Mouse (Mus musculus) erythroblast, embryonic 14.5 days (primary cell): Measurements from ENCODE around the gene 2610507B11Rik. TPM values are rescaled to one million over a fixed set of nuclear protein-coding genes. Genes with fewer than 3 reads are reported as not detected.

ENCODE experiments used
- H3K27me3 ChIP-seq: 2 replicates; pipeline ENCODE4 v1.6.1; 2012; ENCODE audit warnings: inconsistent platforms; ENCODE audit not compliant: control insufficient read depth
- H3K36me3 ChIP-seq: 2 replicates; pipeline ENCODE4 v1.6.1; 2012; ENCODE audit warnings: mild to moderate bottlenecking, inconsistent platforms; ENCODE audit not compliant: control insufficient read depth
- H3K4me1 ChIP-seq: 2 replicates; pipeline ENCODE4 v1.6.1; 2012; ENCODE audit warnings: inconsistent platforms; ENCODE audit not compliant: control insufficient read depth
- H3K4me3 ChIP-seq: replicated peaks from 2 replicates; pipeline ENCODE3; 2012; ENCODE audit warnings: moderate library complexity, mild to moderate bottlenecking, inconsistent platforms
- H3K9me3 ChIP-seq: 2 replicates; pipeline ENCODE4 v1.6.1; 2012; ENCODE audit warnings: low read length, inconsistent platforms, mixed read lengths; ENCODE audit not compliant: control insufficient read depth
- GATA1 ChIP-seq: IDR thresholded peaks from 2 replicates; pipeline ENCODE4 v1.6.1; 2012; ENCODE audit warnings: low read length, inconsistent platforms, mixed read lengths
- TAL1 ChIP-seq: IDR thresholded peaks from 3 replicates; pipeline ENCODE4 v1.6.1; 2012; ENCODE audit warnings: low read length, inconsistent platforms, mixed read lengths
- polyA plus RNA-seq: library from polyadenylated mRNA; stranded (reverse); fragments of >175 nt; gene quantifications from 2 replicates; pipeline ENCODE4 v1.2.3, GENCODE M21; 2012

The 2610507B11Rik gene
- 0.97 and 2.3 TPM in 2 replicates for polyA plus RNA-seq

DNA sequence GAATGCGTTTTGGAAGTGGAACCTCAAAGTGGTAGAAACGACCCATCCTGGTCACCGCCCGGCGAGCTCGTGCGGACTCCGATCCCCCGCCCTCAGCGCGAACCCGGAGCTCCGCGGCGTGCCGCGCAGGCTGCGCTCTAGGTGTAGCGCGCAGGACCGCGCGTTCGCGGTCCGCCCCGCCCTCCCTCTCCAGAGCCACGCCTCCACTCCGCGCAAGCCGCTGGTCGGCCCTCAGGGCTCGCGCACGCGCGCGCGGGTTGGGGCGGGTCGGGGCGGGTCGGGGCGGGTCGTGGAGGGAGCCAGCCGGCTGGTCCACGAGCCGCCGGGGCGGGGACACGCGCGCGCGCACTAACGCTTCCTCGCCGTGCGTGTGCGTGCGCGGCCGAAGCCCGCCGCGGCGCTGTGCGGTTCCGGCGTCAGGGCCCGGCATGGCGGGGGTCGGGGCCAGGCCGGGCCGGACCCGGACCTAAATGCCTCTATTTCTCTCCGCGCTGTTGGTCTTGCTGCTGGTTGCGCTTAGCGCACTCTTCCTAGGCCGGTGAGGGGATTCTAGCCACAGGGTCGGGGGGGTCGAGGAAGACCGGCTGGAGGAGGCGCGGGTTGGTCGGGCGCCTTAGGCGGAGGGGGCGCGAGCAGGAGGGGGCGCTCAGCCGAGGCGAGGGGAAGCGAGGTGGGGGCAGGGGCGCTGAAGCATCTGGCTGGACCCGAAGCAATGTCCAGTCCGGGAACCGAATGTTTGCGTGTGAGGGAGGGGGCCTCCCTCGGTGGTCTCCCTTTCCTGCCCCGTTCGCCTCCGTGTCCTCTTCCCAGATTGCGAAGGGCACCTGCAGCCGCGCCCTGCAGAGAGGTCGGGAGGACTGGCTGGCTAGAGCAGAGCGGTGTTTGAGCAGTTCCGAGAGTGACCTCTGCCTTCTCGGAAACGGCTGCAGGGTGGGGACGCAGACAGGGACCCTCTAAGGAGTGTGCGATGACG, at the start of gene 2610507B11Rik:
Gene 2610507B11Rik (plus strand): TSS at position 373 of the 973 bp plus-strand sequence.
- peaks cover 2% of the 10 kb centered on the region; the same call in 1 of the 2 replicates for H3K27me3 ChIP-seq
- peaks cover 24% of the 10 kb centered on the region for H3K4me1 ChIP-seq
- H3K9me3 ChIP-seq, result no peaks in the 10 kb centered on the region
- TF ChIP-seq TAL1, result no peak
- TF ChIP-seq GATA1, result no peak
- peaks cover 34% of the 10 kb centered on the region for H3K36me3 ChIP-seq
- H3K4me3 ChIP-seq, result peak within 1 kb of the TSS; percentile 70

DNA sequence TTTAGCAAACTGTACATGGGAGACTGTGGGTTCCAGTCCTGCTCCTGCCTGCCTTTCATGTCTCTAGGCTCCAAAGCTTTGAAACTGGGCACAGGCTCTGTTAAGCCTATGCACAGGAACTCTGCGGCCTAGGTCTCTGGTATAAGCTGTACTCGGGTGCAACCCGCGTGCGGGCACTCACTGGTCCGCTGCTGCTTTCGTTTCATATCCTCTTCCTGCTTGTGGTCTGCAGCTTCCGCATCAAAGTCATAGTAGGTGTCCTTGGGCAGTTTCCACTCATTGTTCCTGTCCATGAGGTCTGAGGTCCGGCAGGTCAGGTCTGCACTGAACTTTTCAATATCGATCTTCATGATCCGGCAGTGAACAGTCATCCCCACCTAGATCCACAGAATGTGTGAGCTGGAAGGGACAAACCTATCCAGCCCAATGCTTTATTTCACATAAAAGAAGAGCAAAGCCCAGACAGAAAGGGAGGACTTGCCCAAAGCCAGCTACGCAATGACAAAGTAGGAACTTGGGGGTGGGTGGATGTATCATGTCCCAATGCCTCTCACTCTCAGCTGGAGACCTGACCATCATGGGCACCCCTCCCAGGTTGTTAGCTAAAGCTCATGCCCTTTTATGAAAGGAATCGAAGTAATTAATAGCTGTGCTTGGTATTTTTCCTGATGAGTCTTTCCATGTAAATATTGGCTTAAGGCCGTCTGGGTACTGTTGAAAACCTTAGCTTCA, 48.3 kb upstream of the 2610507B11Rik start:
- H3K9me3 ChIP-seq, result no peaks in the 10 kb centered on the region
- no peak overlapping the region for H3K4me3 ChIP-seq
- H3K36me3 ChIP-seq, result peaks cover 98% of the 10 kb centered on the region
- no peaks in the 10 kb centered on the region for H3K27me3 ChIP-seq
- no peaks in the 10 kb centered on the region for H3K4me1 ChIP-seq
- TF ChIP-seq GATA1 (no peak), TAL1 (no peak)

DNA sequence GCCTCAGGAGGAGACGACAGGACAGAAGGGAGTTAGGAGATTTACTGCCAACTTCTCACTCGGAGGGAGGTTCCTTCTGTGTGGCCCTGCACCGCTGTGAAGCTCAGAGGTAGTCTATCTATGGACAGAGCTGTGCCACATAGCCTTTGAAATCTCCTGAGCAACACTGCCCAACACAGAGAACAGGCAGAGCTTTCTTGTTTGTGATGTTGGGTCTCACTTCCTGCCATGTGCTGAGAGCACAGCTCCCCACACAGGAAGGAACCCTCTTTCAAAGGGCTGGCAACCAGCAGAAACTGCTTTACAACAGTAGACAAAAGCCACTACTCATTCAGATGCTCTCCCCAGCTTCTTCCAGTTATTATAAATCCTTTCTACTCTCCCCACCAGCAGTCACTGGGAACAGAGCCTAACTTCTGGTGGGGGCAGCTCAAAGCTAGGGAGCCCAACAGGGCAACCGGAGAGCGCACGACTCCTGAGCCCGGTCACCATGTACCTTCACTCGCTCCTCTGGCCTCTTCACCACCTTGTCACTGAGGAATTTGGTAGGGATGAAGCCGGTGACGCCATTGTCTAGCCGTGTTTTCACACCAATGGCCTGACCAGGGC, 45.7 kb upstream of the 2610507B11Rik start:
- H3K4me1 ChIP-seq, result no peaks in the 10 kb centered on the region
- no peak for TF ChIP-seq TAL1
- no peak for TF ChIP-seq GATA1

DNA sequence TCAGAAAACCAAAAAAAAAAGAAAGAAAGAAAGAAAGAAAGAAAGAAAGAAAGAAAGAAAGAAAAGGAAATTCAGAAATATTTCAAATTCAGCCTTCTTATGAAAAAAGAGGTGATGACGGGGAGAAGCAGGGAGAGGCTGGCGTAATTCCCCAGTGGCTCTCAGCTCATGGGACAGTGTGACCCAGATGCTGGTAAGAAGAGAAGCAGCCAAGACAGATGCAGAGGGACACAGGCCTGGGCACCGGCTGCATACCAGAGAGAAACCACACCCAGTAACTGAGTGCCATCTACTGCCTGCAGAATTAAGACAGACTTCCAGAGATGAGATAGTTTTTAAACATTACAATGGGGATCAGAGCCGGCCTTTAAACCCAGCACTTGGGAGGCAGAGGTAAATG, 38.0 kb upstream of the 2610507B11Rik start:
- H3K4me3 ChIP-seq, result no peak overlapping the region
- H3K9me3 ChIP-seq, result no peaks in the 10 kb centered on the region
- TF ChIP-seq TAL1, result no peak
- TF ChIP-seq GATA1, result no peak
- H3K27me3 ChIP-seq, result no peaks in the 10 kb centered on the region
- H3K4me1 ChIP-seq, result no peaks in the 10 kb centered on the region
- H3K36me3 ChIP-seq, result peaks cover 97% of the 10 kb centered on the region

More for the DNA sequence above, 45.7 kb upstream of the 2610507B11Rik start:
- H3K36me3 ChIP-seq, result peaks cover 98% of the 10 kb centered on the region
- H3K27me3 ChIP-seq, result no peaks in the 10 kb centered on the region
- H3K9me3 ChIP-seq, result no peaks in the 10 kb centered on the region
- H3K4me3 ChIP-seq, result no peak overlapping the region

DNA sequence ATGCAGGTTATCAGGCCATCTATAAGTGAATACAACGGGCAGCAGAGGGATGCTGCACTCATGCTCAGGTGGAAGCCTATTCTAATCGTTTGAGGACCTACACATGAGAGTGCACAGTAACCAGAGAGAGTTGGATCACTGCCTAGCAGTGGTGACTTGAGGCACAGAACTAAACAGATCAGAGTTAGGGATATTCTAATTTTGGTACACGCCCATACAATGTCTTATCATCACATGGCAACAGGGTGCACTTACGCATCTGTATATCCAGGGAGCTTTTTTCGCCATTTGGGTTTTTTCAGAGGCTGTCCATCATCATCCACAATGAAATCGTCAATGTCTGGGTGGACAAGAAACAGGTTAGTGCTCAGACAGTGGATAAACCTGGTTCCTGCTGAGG, 30.0 kb upstream of the 2610507B11Rik start:
- H3K36me3 ChIP-seq, result peaks cover 91% of the 10 kb centered on the region
- H3K9me3 ChIP-seq, result no peaks in the 10 kb centered on the region
- H3K27me3 ChIP-seq, result no peaks in the 10 kb centered on the region
- TF ChIP-seq GATA1 (no peak), TAL1 (no peak)
- H3K4me1 ChIP-seq, result peaks cover 5% of the 10 kb centered on the region
- H3K4me3 ChIP-seq, result no peak overlapping the region

DNA sequence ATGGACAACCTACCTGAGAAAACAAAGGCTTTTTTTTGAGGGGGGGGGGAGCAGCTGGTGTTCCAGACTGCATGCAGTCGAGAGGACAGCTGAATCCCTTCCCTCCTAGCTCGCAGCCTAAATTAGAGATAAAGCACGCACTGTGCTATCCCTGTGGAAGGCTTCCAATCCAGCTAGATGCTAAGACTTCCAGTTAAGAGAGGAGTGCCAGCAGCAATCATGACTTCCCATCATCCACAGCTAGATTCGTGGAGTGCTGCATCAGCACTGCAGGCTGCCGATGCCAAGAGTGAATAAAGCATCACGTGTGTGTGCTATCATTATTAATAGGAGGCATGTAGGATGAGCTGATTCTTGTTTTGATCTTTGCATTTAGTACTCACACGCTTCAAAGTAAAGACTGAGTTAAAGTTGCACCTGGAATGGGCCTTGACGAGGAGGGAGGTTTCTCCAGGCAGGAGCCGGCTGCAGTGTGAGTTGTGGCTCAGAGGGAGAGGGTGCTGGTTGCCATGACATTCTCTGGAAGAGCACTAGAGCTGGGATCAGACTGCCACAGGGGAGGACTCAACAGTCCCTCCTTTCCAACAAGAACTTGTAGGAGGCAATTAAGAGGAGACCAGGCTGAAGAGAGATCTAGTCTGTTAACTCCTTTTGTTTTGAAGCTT, 21.2 kb upstream of the 2610507B11Rik start:
- peaks cover 25% of the 10 kb centered on the region for H3K4me1 ChIP-seq
- no peaks in the 10 kb centered on the region for H3K9me3 ChIP-seq
- no peaks in the 10 kb centered on the region for H3K27me3 ChIP-seq
- peaks cover 47% of the 10 kb centered on the region for H3K36me3 ChIP-seq
- no peak overlapping the region for H3K4me3 ChIP-seq
- TF ChIP-seq GATA1, result no peak

DNA sequence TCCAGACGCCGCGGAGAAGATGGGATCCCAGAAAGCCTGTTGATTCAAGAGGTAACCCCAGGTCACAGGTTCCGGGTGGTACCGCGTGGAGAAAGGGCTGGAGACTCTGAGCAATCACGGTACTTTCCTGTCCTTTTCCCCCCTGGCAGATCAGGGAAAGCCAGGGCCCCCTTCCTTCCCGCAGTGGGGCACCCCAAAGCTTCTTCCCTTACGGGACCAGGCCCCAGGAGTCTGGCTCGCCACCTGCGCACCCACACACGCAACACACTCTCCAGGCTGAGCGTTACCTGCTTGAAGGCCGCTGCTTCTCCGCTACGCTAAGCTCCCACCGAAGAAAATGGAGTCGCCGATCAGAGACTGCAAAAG, 16.3 kb upstream of the 2610507B11Rik start:
- no peak for TF ChIP-seq GATA1
- TF ChIP-seq TAL1, result no peak
- Histone ChIP-seq H3K4me1 (peaks cover 57% of the 10 kb centered on the region), H3K36me3 (peaks cover 30% of the 10 kb centered on the region), H3K4me3 (peak overlapping the region; percentile 74), H3K27me3 (no peaks in the 10 kb centered on the region), H3K9me3 (no peaks in the 10 kb centered on the region)

DNA sequence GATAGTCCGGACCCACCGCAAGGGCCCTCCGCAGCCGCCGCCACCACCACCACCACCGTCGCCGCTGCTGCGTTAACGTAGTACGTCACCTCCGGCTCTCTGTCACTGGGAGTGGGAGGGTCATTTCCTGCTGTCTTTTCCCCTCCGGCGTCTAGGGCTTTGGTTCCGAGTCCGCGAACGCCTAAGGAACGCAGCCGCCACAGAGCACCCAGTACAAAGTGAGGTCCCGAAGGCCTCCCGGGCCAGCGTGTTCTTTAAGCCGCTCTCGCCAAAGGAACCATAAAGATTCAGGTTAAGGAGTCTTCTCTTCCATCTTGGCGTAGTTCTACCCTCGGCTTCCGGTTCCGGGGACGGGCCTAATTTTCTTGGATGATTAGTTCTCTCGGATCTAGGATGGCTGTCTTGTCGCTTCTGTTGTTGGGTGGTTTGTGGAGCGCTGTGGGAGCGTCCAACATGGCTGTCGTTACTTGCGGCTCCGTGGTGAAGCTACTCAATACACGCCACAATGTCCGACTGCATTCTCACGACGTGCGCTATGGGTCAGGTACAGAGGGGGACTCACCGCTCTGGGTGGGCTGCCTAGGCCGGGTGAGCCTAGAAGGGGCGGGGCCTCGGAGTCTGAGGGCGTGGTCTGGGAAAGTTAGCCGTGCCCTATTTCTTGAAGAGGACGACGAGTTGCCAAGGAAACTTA, 15.8 kb upstream of the 2610507B11Rik start, which contains the start of the genes Sdf2 and Supt6:
Gene Sdf2 (plus strand): TSS at position 120 of the 691 bp plus-strand sequence.
Gene Supt6 (minus strand): TSS at position 361 of the 691 bp plus-strand sequence.
- Histone ChIP-seq H3K36me3 (peaks cover 28% of the 10 kb centered on the region), H3K27me3 (no peaks in the 10 kb centered on the region), H3K4me3 (peak within 1 kb of the TSS; percentile 74), H3K9me3 (no peaks in the 10 kb centered on the region), H3K4me1 (peaks cover 57% of the 10 kb centered on the region)
- TF ChIP-seq GATA1 (no peak), TAL1 (no peak)
